Mouse (Mus musculus) cerebellum, postnatal 14 days (tissue): ENCODE results near the gene Arhgap5.
A peak's percentile ranks its signal among the peaks of the same experiment; 100 is the strongest.

Experiments
- DNase-seq, 2 experiments: peaks; one replicate each; pipeline ENCODE4 v3.0.0; 2021; ENCODE audit warnings: mixed read lengths in 2 of 2

The Arhgap5 gene

GRCm38 (mm10) chr12:52503456-52504320, at the start of gene Arhgap5:
Gene Arhgap5, plus strand, starts transcription at chr12:52503972.
- DNase-seq, result peak; percentile 98

GRCm38 (mm10) chr12:52464593-52464992, 39.2 kb upstream of the Arhgap5 start:
- DNase-seq, result peak; percentile 17 to 20

GRCm38 (mm10) chr12:52471621-52472020, 32.2 kb upstream of the Arhgap5 start:
- no peak for DNase-seq

- DNase-seq, result no peak
Measured at GRCm38 (mm10) chr12:52473988-52474968, 29.5 kb upstream of the Arhgap5 start.

GRCm38 (mm10) chr12:52476036-52476435, 27.7 kb upstream of the Arhgap5 start:
- no peak for DNase-seq

GRCm38 (mm10) chr12:52478611-52479010, 25.2 kb upstream of the Arhgap5 start:
- no peak for DNase-seq

GRCm38 (mm10) chr12:52479323-52479722, 24.4 kb upstream of the Arhgap5 start:
- DNase-seq, result no peak

- DNase-seq, result no peak
Measured at GRCm38 (mm10) chr12:52480851-52481250, 22.9 kb upstream of the Arhgap5 start.

- DNase-seq, result no peak
Measured at GRCm38 (mm10) chr12:52481969-52482550, 21.7 kb upstream of the Arhgap5 start.

GRCm38 (mm10) chr12:52483219-52483618, 20.6 kb upstream of the Arhgap5 start:
- DNase-seq, result no peak

- no peak for DNase-seq
Measured at GRCm38 (mm10) chr12:52488266-52488975, 15.4 kb upstream of the Arhgap5 start.

GRCm38 (mm10) chr12:52493281-52493681, 10.5 kb upstream of the Arhgap5 start:
- no peak for DNase-seq

- DNase-seq, result no peak
Measured at GRCm38 (mm10) chr12:52497209-52497608, 6.6 kb upstream of the Arhgap5 start.

GRCm38 (mm10) chr12:52500915-52501833, 2.6 kb upstream of the Arhgap5 start:
- DNase-seq, result peak; percentile 22 to 34

GRCm38 (mm10) chr12:52502161-52502560, 1.6 kb upstream of the Arhgap5 start:
- no peak for DNase-seq

- no peak for DNase-seq
Measured at GRCm38 (mm10) chr12:52503131-52503455, 679 bp upstream of the Arhgap5 start.

GRCm38 (mm10) chr12:52504331-52505181, 784 bp downstream of the Arhgap5 start:
- peak; percentile 71 to 74 for DNase-seq

GRCm38 (mm10) chr12:52524699-52525098, 20.9 kb downstream of the Arhgap5 start:
- no peak for DNase-seq

- no peak for DNase-seq
Measured at GRCm38 (mm10) chr12:52525486-52525885, 21.7 kb downstream of the Arhgap5 start.

GRCm38 (mm10) chr12:52529740-52530139, 26.0 kb downstream of the Arhgap5 start:
- no peak for DNase-seq
